Mouse (Mus musculus) neutrophil, adult 83 days (primary cell): ENCODE measurements around the gene Ccl7. TPM values are rescaled to one million over a fixed set of nuclear protein-coding genes. Genes with fewer than 3 reads are reported as not detected.

Experiments used
- total RNA-seq, 2 experiments: library from RNA; stranded (reverse); gene quantifications; one replicate each; pipeline ENCODE4 v1.2.4; 2023

Ccl7 gene
- under 1 TPM in 1 of 2 experiments, not detected in 1; 0.90 TPM for total RNA-seq

DNA sequence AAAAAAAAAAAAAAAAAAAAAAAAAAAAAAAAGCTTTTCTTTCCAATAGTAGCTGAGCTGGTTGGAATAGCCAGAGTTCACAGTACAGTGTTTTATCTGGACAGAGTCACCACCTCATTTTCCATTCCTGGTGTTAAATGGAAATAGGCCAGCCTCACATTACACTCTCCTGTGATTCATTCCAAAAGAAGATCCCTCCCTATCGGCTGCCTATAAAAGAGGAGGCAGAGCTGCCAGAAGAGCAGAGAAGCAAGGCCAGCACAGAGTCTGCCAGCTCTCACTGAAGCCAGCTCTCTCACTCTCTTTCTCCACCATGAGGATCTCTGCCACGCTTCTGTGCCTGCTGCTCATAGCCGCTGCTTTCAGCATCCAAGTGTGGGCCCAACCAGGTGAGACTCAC, at the start of gene Ccl7:
TSS of gene Ccl7 (plus strand) at position 242 of the 400 bp plus-strand sequence.

GRCm38 (mm10) chr11:82035356-82035755, 10.2 kb upstream of the Ccl7 start, which contains the start of gene Ccl2:
Ccl2 (plus strand) TSS chr11:82035571.

DNA sequence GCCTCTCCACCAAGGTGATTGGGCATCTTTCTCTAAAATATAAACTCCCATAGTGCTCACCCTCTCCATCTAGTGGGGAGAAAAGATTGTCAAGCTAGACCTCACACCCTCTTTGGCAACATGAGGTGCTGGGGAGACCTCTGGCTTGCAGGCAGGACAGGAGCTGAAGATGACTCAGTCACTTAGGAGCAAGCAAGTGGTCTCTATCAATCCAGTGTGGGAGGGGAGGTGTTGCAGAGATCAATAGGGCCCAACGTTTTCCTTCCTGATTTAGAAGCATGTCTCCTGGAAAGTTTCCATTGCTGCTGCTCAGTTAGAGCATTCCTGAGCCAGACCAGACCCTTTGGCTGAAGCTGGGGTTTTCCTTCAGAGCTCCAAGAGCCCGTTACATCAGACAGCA, 7.0 kb upstream of the Ccl7 start, which contains the start of gene Gm17268:
TSS of gene Gm17268 (minus strand) at position 28 of the 400 bp plus-strand sequence.

DNA sequence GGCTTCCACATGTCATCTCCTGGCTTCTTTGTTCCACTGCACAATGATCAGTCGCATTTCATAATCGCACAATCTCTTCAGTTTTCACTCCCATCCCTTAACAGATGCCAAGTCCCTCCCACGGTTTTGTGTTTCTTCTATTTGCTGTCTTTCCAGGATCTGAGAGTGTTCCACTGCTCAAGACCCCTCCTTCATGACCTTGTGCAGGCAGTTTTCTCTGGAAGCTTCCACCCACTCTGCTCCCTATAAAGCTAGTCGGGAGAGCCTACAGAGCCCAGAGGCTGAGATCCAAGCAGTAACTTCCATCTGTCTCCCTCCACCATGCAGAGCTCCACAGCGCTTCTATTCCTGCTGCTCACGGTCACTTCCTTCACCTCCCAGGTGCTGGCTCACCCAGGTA, 12.1 kb downstream of the Ccl7 start, which contains the start of gene Ccl11:
TSS of gene Ccl11 (plus strand) at position 178 of the 400 bp plus-strand sequence.

Other genes with a start within 250 kb of the Ccl7 start
- gene 5530401A14Rik, start 185.0 kb upstream of the Ccl7 start, total RNA-seq = not detected
- gene Asic2, start 77.3 kb upstream of the Ccl7 start, total RNA-seq = not detected
- gene Ccl2, start 10.1 kb upstream of the Ccl7 start, total RNA-seq = 10 to 100 TPM; 51.1 to 63.6 TPM
- not detected for gene Gm17268, start 7.2 kb upstream of the Ccl7 start, total RNA-seq
- gene Ccl11, start 12.1 kb downstream of the Ccl7 start, total RNA-seq = not detected
- not detected for gene Ccl12, start 56.1 kb downstream of the Ccl7 start, total RNA-seq
- not detected for gene Ccl8, start 69.5 kb downstream of the Ccl7 start, total RNA-seq